Mouse (Mus musculus) MEL (cell line): Measurements from ENCODE around the gene Lrrc29.

Experiments used
- POLR2A ChIP-seq, 2 experiments: IDR thresholded peaks; 2 replicates each; pipeline ENCODE4 v1.6.1; 2011 to 2012; ENCODE audit warnings: low read length in 2 of 2, mild to moderate bottlenecking in 2 of 2, control low read depth in 1 of 2, improper control_type of control experiment in 1 of 2, low read depth in 1 of 2, moderate library complexity in 1 of 2; ENCODE audit not compliant: control insufficient read depth in 1 of 2, insufficient read depth in 1 of 2, poor library complexity in 1 of 2
- SMC3 ChIP-seq: IDR thresholded peaks from 2 replicates; pipeline ENCODE4 v1.6.1; 2011; ENCODE audit warnings: low read depth, low read length, improper control_type of control experiment
- USF2 ChIP-seq, 2 experiments: IDR thresholded peaks; 2 replicates each; pipeline ENCODE4 v1.6.1; 2011 to 2012; ENCODE audit warnings: improper control_type of control experiment in 2 of 2, low read length in 2 of 2, borderline replicate concordance in 1 of 2, inconsistent platforms in 1 of 2, low read depth in 1 of 2, mild to moderate bottlenecking in 1 of 2; ENCODE audit not compliant: insufficient read depth in 1 of 2

DNA sequence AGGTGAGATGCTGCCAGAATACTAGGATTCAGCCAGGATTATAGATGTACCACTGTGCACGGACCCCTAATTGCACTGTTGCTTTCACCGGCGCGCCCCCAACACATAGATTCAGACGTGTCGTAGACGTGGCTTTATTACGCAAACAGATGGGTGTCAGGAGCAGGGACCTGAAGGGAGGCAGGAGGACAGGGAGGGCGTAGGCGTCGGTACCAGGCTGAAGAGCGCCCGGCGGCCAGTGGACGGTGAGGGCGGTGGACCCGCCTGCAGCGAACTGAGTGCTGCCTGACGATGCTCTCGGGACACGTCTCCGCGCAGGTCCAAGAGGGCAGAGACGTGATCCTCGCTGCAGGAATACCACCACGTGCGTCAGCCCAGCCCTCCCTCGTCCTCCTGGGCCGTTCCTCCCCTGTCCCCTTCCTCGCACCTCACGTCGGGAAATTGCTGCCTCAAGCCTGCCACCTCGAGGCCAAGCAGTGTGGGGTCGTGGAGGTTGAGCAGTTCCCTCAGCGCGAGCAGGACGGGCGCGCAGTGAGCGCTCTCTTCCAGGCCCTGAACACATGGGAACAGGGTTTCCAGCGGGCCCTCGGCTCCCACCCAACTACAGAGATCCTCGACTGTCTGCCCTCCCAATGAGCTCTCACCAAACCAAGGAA is 36.1 kb downstream of the Lrrc29 start, which contains the start of gene 4931428F04Rik:
- peak; percentile 37; the same call in 1 of the 2 replicates for TF ChIP-seq SMC3
- no peak for TF ChIP-seq POLR2A (IDR thresholded peaks at IDR 0.05; ENCODE audit: control insufficient read depth in 1 of 2, insufficient read depth in 1 of 2, low read depth in 1 of 2, low read length in 2 of 2, poor library complexity in 1 of 2)
- no peak for TF ChIP-seq USF2 (IDR thresholded peaks at IDR 0.05; ENCODE audit: borderline replicate concordance in 1 of 2, insufficient read depth in 1 of 2, low read depth in 1 of 2, low read length in 2 of 2)
